Mouse (Mus musculus) neural tube, embryonic 15.5 days (tissue): Measurements from ENCODE around the gene Gm8334. TPM values are rescaled to one million over a fixed set of nuclear protein-coding genes. Genes with fewer than 3 reads are reported as not detected.
"Not testable (repeated sequence)": the region's sequence is repeated elsewhere in the genome, so short reads cannot be mapped to it uniquely, and the experiment has no call there.

Source experiments
- ATAC-seq: fragments of 200-750 bp; cut with Nextera tagmentation; 2 replicates; pipeline ENCODE4 v1.8.0; 2017; ENCODE audit warnings: mild to moderate bottlenecking, moderate TSS enrichment, moderate library complexity; ENCODE audit not compliant: low FRiP score
- H3K27ac ChIP-seq: fragments of 300-500 bp; sonication (generic); replicated peaks from 2 replicates; pipeline ENCODE4 v1.5.1; 2015; ENCODE audit warnings: mild to moderate bottlenecking, inconsistent platforms
- H3K27me3 ChIP-seq: fragments of 300-500 bp; sonication (generic); replicated peaks from 2 replicates; pipeline ENCODE4 v1.6.1; 2015; ENCODE audit warnings: inconsistent platforms
- H3K36me3 ChIP-seq: fragments of 300-500 bp; sonication (generic); 2 replicates; pipeline ENCODE4 v1.6.1; 2015; ENCODE audit warnings: inconsistent platforms
- H3K4me1 ChIP-seq: fragments of 300-500 bp; sonication (generic); 2 replicates; pipeline ENCODE4 v1.6.1; 2015; ENCODE audit warnings: inconsistent platforms
- H3K4me2 ChIP-seq: fragments of 300-500 bp; sonication (generic); 2 replicates; pipeline ENCODE4 v1.6.1; 2015; ENCODE audit warnings: inconsistent platforms, mild to moderate bottlenecking, moderate library complexity
- H3K4me3 ChIP-seq: fragments of 300-500 bp; sonication (generic); replicated peaks from 2 replicates; pipeline ENCODE4 v1.5.1; 2015; ENCODE audit warnings: mild to moderate bottlenecking, inconsistent platforms
- H3K9ac ChIP-seq: fragments of 300-500 bp; sonication (generic); replicated peaks from 2 replicates; pipeline ENCODE4 v1.6.1; 2015; ENCODE audit warnings: mild to moderate bottlenecking, inconsistent platforms
- H3K9me3 ChIP-seq: fragments of 300-500 bp; sonication (generic); replicated peaks from 2 replicates; pipeline ENCODE4 v1.6.1; 2016; ENCODE audit warnings: inconsistent platforms
- WGBS: fragments of 180-500 bp; shearing (Covaris S2); methylation state at CpG from one replicate; pipeline ENCODE4 v1.1.7; 2015; ENCODE audit warnings: mixed read lengths; 5-methylcytosine and 5-hydroxymethylcytosine counted together
- polyA plus RNA-seq: library from polyadenylated mRNA; unstranded; fragments of >200 nt; fragmentation: Nextera tagmentation; extraction: Ambion mirVana; gene quantifications from 2 replicates; pipeline ENCODE4 v1.2.1, GENCODE M21; 2015

Gene Gm8334
- not detected in 2 replicates for polyA plus RNA-seq

GRCm38 (mm10) chrX:148615053-148615452, at the start of gene Gm8334:
Gene Gm8334 (minus strand): TSS chrX:148615153.
- H3K9ac ChIP-seq, H3K27ac ChIP-seq, H3K4me3 ChIP-seq, ATAC-seq, H3K4me1 ChIP-seq, H3K4me2 ChIP-seq, H3K36me3 ChIP-seq, H3K27me3 ChIP-seq, H3K9me3 ChIP-seq: not testable (repeated sequence)
- 98% methylated on average over 4 of the region's 7 CpGs for WGBS

DNA sequence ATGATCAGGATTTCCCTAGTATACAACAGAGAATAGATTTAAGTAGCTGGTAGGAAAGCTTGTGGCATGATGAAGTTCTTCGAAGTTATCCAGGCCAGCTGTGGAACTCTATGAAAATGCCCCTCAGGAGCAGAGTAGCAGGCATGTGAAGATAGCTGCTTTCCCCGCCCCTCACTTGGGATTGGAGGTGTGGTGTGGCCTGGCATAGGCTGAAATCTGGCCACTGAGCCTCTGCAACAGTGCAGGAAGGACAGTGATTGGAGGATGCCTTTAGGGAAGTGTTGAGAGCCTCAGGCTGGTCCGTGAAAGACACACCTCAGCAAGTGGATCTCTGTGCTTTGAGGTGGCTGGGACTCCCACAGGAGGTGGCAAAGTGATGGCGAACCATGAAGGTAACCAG, 48.3 kb upstream of the Gm8334 start, which contains the start of gene Gm15127:
Gene Gm15127, plus strand, starts transcription at position 301 of the 400 bp plus-strand sequence.
- not testable (repeated sequence) for ATAC-seq, H3K9ac ChIP-seq, H3K4me1 ChIP-seq, H3K4me2 ChIP-seq, H3K27me3 ChIP-seq, H3K4me3 ChIP-seq, H3K27ac ChIP-seq, H3K36me3 ChIP-seq, H3K9me3 ChIP-seq
- 79% methylated on average over 2 of the region's 4 CpGs for WGBS

Other genes with a start within 250 kb of the Gm8334 start
- not detected in 2 replicates for gene Gm15114, start 126.2 kb downstream of the Gm8334 start, polyA plus RNA-seq
- gene Gm15127, start 48.4 kb upstream of the Gm8334 start, polyA plus RNA-seq = not detected in 2 replicates
- gene Luzp4, start 242.5 kb upstream of the Gm8334 start, polyA plus RNA-seq = not detected in 2 replicates